Mouse (Mus musculus) myocyte (in vitro differentiated cells): ENCODE data around the gene Acad9. TPM values are rescaled to one million over a fixed set of nuclear protein-coding genes. Genes with fewer than 3 reads are reported as not detected.

Source experiments
- H3K27me3 ChIP-seq: one replicate; pipeline ENCODE4 v1.6.1; 2011; ENCODE audit not compliant: control insufficient read depth, insufficient read depth, insufficient read length
- H3K36me3 ChIP-seq: one replicate; pipeline ENCODE4 v1.6.1; 2011; ENCODE audit not compliant: control insufficient read depth, insufficient read depth
- H3K4me2 ChIP-seq: one replicate; pipeline ENCODE4 v1.6.1; 2011; ENCODE audit warnings: low read depth, control low read depth
- H3K4me3 ChIP-seq: one replicate; pipeline ENCODE4 v1.5.1; 2011; ENCODE audit warnings: mild to moderate bottlenecking, control low read depth, moderate library complexity
- H3K79me2 ChIP-seq: one replicate; pipeline ENCODE4 v1.6.1; 2011; ENCODE audit not compliant: control insufficient read depth, insufficient read depth
- H3ac ChIP-seq: one replicate; pipeline ENCODE4 v1.6.1; 2011; ENCODE audit not compliant: control insufficient read depth, insufficient read length
- CEBPB ChIP-seq: IDR thresholded peaks from 2 replicates; pipeline ENCODE4 v1.6.1; 2011; ENCODE audit warnings: mild to moderate bottlenecking, moderate library complexity; ENCODE audit not compliant: poor library complexity, insufficient read depth, severe bottlenecking
- E2F4 ChIP-seq: IDR thresholded peaks from one replicate; pipeline ENCODE4 v1.6.1; 2011; ENCODE audit warnings: mild to moderate bottlenecking, control low read depth, moderate library complexity; ENCODE audit not compliant: insufficient read depth
- MAX ChIP-seq: IDR thresholded peaks from one replicate; pipeline ENCODE4 v1.6.1; 2011; ENCODE audit warnings: low read depth, mild to moderate bottlenecking, control low read depth
- MYOD1 ChIP-seq, 3 experiments: IDR thresholded peaks; one replicate each; pipeline ENCODE4 v1.6.1; 2011; ENCODE audit warnings: control low read depth in 2 of 3, low read depth in 2 of 3, mild to moderate bottlenecking in 2 of 3, moderate library complexity in 1 of 3; ENCODE audit not compliant: insufficient read length in 2 of 3, control insufficient read depth in 1 of 3
- MYOG ChIP-seq, 3 experiments: IDR thresholded peaks; one replicate each; pipeline ENCODE4 v1.6.1; 2011; ENCODE audit warnings: control low read depth in 2 of 3, low read depth in 2 of 3, mild to moderate bottlenecking in 2 of 3; ENCODE audit not compliant: insufficient read length in 2 of 3, control insufficient read depth in 1 of 3, insufficient read depth in 1 of 3
- POLR2A ChIP-seq: IDR thresholded peaks from one replicate; pipeline ENCODE4 v1.6.1; 2011; ENCODE audit warnings: low read depth, mild to moderate bottlenecking, control low read depth, moderate library complexity; ENCODE audit not compliant: insufficient read length
- POLR2AphosphoS2 ChIP-seq: IDR thresholded peaks from one replicate; pipeline ENCODE4 v1.6.1; 2011; ENCODE audit warnings: low read depth, control low read depth; ENCODE audit not compliant: insufficient read length
- REST ChIP-seq: IDR thresholded peaks from one replicate; pipeline ENCODE4 v1.6.1; 2011; ENCODE audit warnings: mild to moderate bottlenecking, control low read depth, moderate library complexity; ENCODE audit not compliant: insufficient read depth, insufficient read length
- SRF ChIP-seq: IDR thresholded peaks from one replicate; pipeline ENCODE4 v1.6.1; 2011; ENCODE audit warnings: low read depth; ENCODE audit not compliant: control insufficient read depth, insufficient read length
- TCF12 ChIP-seq: IDR thresholded peaks from one replicate; pipeline ENCODE4 v1.6.1; 2011; ENCODE audit warnings: mild to moderate bottlenecking, control low read depth; ENCODE audit not compliant: poor library complexity, insufficient read depth, severe bottlenecking
- TCF3 ChIP-seq: IDR thresholded peaks from one replicate; pipeline ENCODE4 v1.6.1; 2011; ENCODE audit warnings: low read depth, control low read depth; ENCODE audit not compliant: insufficient read length
- USF1 ChIP-seq: IDR thresholded peaks from one replicate; pipeline ENCODE4 v1.6.1; 2011; ENCODE audit warnings: low read depth, mild to moderate bottlenecking, control low read depth, moderate library complexity
- polyA plus RNA-seq: library from polyadenylated mRNA; unstranded; fragments of >200 nt; fragmentation: generic; extraction: Trizol; gene quantifications from one replicate; pipeline ENCODE4 v1.2.1, GENCODE M21; 2012; ENCODE audit warnings: missing spikeins

The Acad9 gene
- polyA plus RNA-seq, 1 experiment: 20.5 TPM

- H3ac ChIP-seq: no peak overlapping the region
- H3K36me3 ChIP-seq: peaks cover 3% of the 10 kb centered on the region
- H3K4me2 ChIP-seq: no peak overlapping the region
- no peak for TF ChIP-seq TCF3
- TF ChIP-seq CEBPB: no peak
- no peak for TF ChIP-seq E2F4
- H3K79me2 ChIP-seq: no peaks in the 10 kb centered on the region
- no peaks in the 10 kb centered on the region for H3K27me3 ChIP-seq
- H3K4me3 ChIP-seq: no peak overlapping the region
Observed at GRCm38 (mm10) chr3:36075466-36075865, 9.7 kb downstream of the Acad9 start.

- peaks cover 3% of the 10 kb centered on the region for H3K36me3 ChIP-seq
- no peaks in the 10 kb centered on the region for H3K79me2 ChIP-seq
- no peak overlapping the region for H3ac ChIP-seq
- no peak overlapping the region for H3K4me3 ChIP-seq
- H3K4me2 ChIP-seq: no peak overlapping the region
- no peaks in the 10 kb centered on the region for H3K27me3 ChIP-seq
- no peak for TF ChIP-seq E2F4
- TF ChIP-seq REST: no peak
- no peak for TF ChIP-seq POLR2A
- TF ChIP-seq SRF: no peak
- no peak for TF ChIP-seq POLR2AphosphoS2
- no peak for TF ChIP-seq MYOG (IDR thresholded peaks at IDR 0.05; ENCODE audit: control insufficient read depth in 1 of 3, insufficient read depth in 1 of 3, insufficient read length in 2 of 3, low read depth in 2 of 3)
- TF ChIP-seq MYOD1 (IDR thresholded peaks at IDR 0.05; ENCODE audit: control insufficient read depth in 1 of 3, insufficient read length in 2 of 3, low read depth in 2 of 3): no peak
- no peak for TF ChIP-seq CEBPB
- no peak for TF ChIP-seq TCF3
- TF ChIP-seq MAX: no peak
- TF ChIP-seq USF1: no peak
- no peak for TF ChIP-seq TCF12
Observed at GRCm38 (mm10) chr3:36077386-36077785, 11.6 kb downstream of the Acad9 start.

- H3K4me3 ChIP-seq: no peak overlapping the region
- peaks cover 10% of the 10 kb centered on the region for H3K36me3 ChIP-seq
- H3K4me2 ChIP-seq: no peak overlapping the region
- no peaks in the 10 kb centered on the region for H3K79me2 ChIP-seq
- H3ac ChIP-seq: no peak overlapping the region
- TF ChIP-seq POLR2AphosphoS2 (no peak), E2F4 (no peak), TCF12 (no peak), TCF3 (no peak), REST (no peak), MYOD1 (IDR thresholded peaks at IDR 0.05; ENCODE audit: control insufficient read depth in 1 of 3, insufficient read length in 2 of 3, low read depth in 2 of 3) (no peak), POLR2A (no peak), SRF (no peak), CEBPB (no peak), MYOG (IDR thresholded peaks at IDR 0.05; ENCODE audit: control insufficient read depth in 1 of 3, insufficient read depth in 1 of 3, insufficient read length in 2 of 3, low read depth in 2 of 3) (no peak), USF1 (no peak), MAX (no peak)
- H3K27me3 ChIP-seq: no peaks in the 10 kb centered on the region
Observed at GRCm38 (mm10) chr3:36079886-36080285, 14.1 kb downstream of the Acad9 start.

- Histone ChIP-seq H3K4me2 (no peak overlapping the region), H3K4me3 (no peak overlapping the region), H3K27me3 (no peaks in the 10 kb centered on the region), H3K79me2 (no peaks in the 10 kb centered on the region), H3K36me3 (peaks cover 8% of the 10 kb centered on the region), H3ac (no peak overlapping the region)
- TF ChIP-seq POLR2A: no peak
- no peak for TF ChIP-seq CEBPB
- TF ChIP-seq MYOD1 (IDR thresholded peaks at IDR 0.05; ENCODE audit: control insufficient read depth in 1 of 3, insufficient read length in 2 of 3, low read depth in 2 of 3): no peak
- no peak for TF ChIP-seq MAX
- no peak for TF ChIP-seq SRF
- TF ChIP-seq TCF12: no peak
- no peak for TF ChIP-seq USF1
- no peak for TF ChIP-seq REST
- no peak for TF ChIP-seq E2F4
- no peak for TF ChIP-seq TCF3
- no peak for TF ChIP-seq POLR2AphosphoS2
- no peak for TF ChIP-seq MYOG (IDR thresholded peaks at IDR 0.05; ENCODE audit: control insufficient read depth in 1 of 3, insufficient read depth in 1 of 3, insufficient read length in 2 of 3, low read depth in 2 of 3)
Observed at GRCm38 (mm10) chr3:36080741-36081140, 15.0 kb downstream of the Acad9 start.

- Histone ChIP-seq H3K36me3 (peaks cover 8% of the 10 kb centered on the region), H3K27me3 (no peaks in the 10 kb centered on the region), H3K4me2 (no peak overlapping the region), H3K4me3 (no peak overlapping the region), H3ac (no peak overlapping the region), H3K79me2 (no peaks in the 10 kb centered on the region)
- TF ChIP-seq POLR2AphosphoS2: no peak
- TF ChIP-seq TCF12: no peak
- TF ChIP-seq REST: no peak
- no peak for TF ChIP-seq POLR2A
- TF ChIP-seq USF1: no peak
- TF ChIP-seq E2F4: no peak
- TF ChIP-seq MYOD1 (IDR thresholded peaks at IDR 0.05; ENCODE audit: control insufficient read depth in 1 of 3, insufficient read length in 2 of 3, low read depth in 2 of 3): no peak
- no peak for TF ChIP-seq TCF3
- TF ChIP-seq MAX: no peak
- no peak for TF ChIP-seq CEBPB
- no peak for TF ChIP-seq MYOG (IDR thresholded peaks at IDR 0.05; ENCODE audit: control insufficient read depth in 1 of 3, insufficient read depth in 1 of 3, insufficient read length in 2 of 3, low read depth in 2 of 3)
- TF ChIP-seq SRF: no peak
Observed at GRCm38 (mm10) chr3:36082843-36083242, 17.1 kb downstream of the Acad9 start.
